Mouse (Mus musculus): ENCODE measurements at regions not wholly inside any gene's neighbourhood (a gene's known extent, or its start where the extent isn't known, plus 50 kb on each side); places are given as distances from the start of the nearest gene placed in this dataset.

DNA sequence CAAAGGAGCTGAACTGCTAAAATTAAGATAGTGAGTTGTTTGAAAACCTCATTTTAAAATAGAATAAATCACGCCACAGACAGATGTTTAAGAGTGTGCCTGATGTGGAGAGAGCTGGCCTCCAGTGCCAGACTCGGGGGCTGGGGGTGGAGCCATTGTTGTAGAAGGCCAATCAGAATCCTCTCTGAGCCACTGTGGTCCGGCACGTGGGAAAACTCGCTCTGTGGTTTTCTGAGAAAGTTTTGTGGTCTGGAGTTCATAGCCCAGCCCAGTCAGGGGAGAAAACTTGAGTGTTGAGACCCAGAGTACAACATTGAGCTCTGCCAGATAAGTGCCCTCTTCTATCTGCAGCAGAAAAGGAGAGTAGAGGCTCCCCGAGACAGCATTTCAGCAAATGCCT, 463.7 kb upstream of the Sall1 start:
- TF ChIP-seq CTCF (conservative IDR thresholded peaks at IDR 0.05; ENCODE audit: insufficient read depth, insufficient read length, low read depth, low read length) (no peak), POLR2A (IDR thresholded peaks at IDR 0.05; ENCODE audit: low read depth, low read length) (no peak)

All from kidney, adult 2 months (tissue).